Mouse (Mus musculus) midbrain, embryonic 12.5 days (tissue): ENCODE measurements around the gene Clec12b. TPM values are rescaled to one million over a fixed set of nuclear protein-coding genes. Genes with fewer than 3 reads are reported as not detected.
"Not testable (repeated sequence)": the region's sequence is repeated elsewhere in the genome, so short reads cannot be mapped to it uniquely, and the experiment has no call there.

Experiments used
- ATAC-seq: fragments of 200-750 bp; cut with Nextera tagmentation; 2 replicates; pipeline ENCODE4 v1.8.0; 2017; ENCODE audit warnings: low read depth, moderate TSS enrichment, moderate library complexity; ENCODE audit not compliant: low FRiP score
- H3K27ac ChIP-seq: fragments of 300-500 bp; sonication (generic); replicated peaks from 2 replicates; pipeline ENCODE4 v1.5.1; 2016; ENCODE audit warnings: mild to moderate bottlenecking
- H3K27me3 ChIP-seq: fragments of 300-500 bp; sonication (generic); 2 replicates; pipeline ENCODE4 v1.6.1; 2016; ENCODE audit warnings: mild to moderate bottlenecking
- H3K36me3 ChIP-seq: fragments of 300-500 bp; sonication (generic); 2 replicates; pipeline ENCODE4 v1.6.1; 2016
- H3K4me1 ChIP-seq: fragments of 300-500 bp; sonication (generic); 2 replicates; pipeline ENCODE4 v1.6.1; 2016
- H3K4me2 ChIP-seq: fragments of 300-500 bp; sonication (generic); replicated peaks from 2 replicates; pipeline ENCODE4 v1.6.1; 2016; ENCODE audit warnings: mild to moderate bottlenecking, moderate library complexity
- H3K4me3 ChIP-seq: fragments of 300-500 bp; sonication (generic); 2 replicates; pipeline ENCODE4 v1.5.1; 2016; ENCODE audit warnings: mild to moderate bottlenecking
- H3K9ac ChIP-seq: fragments of 300-500 bp; sonication (generic); replicated peaks from 2 replicates; pipeline ENCODE4 v1.6.1; 2016; ENCODE audit warnings: mild to moderate bottlenecking, moderate library complexity
- H3K9me3 ChIP-seq: fragments of 300-500 bp; sonication (generic); 2 replicates; pipeline ENCODE4 v1.6.1; 2016; ENCODE audit warnings: mild to moderate bottlenecking
- WGBS: fragments of 180-500 bp; shearing (Covaris S2); methylation state at CpG from one replicate; pipeline ENCODE4 v1.1.7; 2016; 5-methylcytosine and 5-hydroxymethylcytosine counted together
- polyA plus RNA-seq: library from polyadenylated mRNA; unstranded; fragments of >200 nt; fragmentation: Nextera tagmentation; extraction: Ambion mirVana; gene quantifications from 2 replicates; pipeline ENCODE4 v1.2.1, GENCODE M21; 2016

Clec12b gene
- polyA plus RNA-seq, 1 experiment from 2014 or later = not detected

GRCm38 (mm10) chr6:129363942-129364341 lies 21.7 kb downstream of the Clec12b start:
- ATAC-seq = no peak

DNA sequence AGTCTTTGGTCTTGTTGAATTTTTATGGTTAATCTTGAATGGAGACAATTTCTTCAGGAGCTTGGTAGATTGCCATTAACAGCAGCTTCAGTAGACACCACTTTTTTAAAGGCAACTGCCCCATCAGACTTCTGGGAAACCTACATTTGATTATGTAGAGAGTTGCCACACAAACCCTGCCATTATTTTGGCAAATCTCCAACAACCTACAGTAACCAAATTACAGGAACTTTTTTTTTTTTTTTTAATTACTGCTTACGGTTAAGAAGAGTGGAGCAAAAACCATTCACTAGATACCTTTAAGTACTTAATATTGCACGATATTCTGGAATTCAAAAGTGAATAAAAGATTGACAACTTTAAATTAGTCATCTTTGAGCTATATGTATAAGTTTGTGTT lies 26.2 kb downstream of the Clec12b start:
- no peaks in the 10 kb centered on the region for H3K4me1 ChIP-seq
- H3K27me3 ChIP-seq = no peaks in the 10 kb centered on the region
- H3K36me3 ChIP-seq = no peaks in the 10 kb centered on the region
- no peak overlapping the region for H3K4me3 ChIP-seq
- no peak overlapping the region for H3K9ac ChIP-seq
- no peak overlapping the region for H3K4me2 ChIP-seq
- ATAC-seq = no peak
- no peak overlapping the region for H3K27ac ChIP-seq
- 92% methylated on average over 2 of the region's 2 CpGs for WGBS
- H3K9me3 ChIP-seq = no peaks in the 10 kb centered on the region

More at GRCm38 (mm10) chr6:129363942-129364341, 21.7 kb downstream of the Clec12b start:
- WGBS = 7% methylated on average over 1 of the region's 1 CpGs
- no peaks in the 10 kb centered on the region for H3K4me1 ChIP-seq
- no peak overlapping the region for H3K9ac ChIP-seq
- no peak overlapping the region for H3K4me2 ChIP-seq
- H3K4me3 ChIP-seq = no peak overlapping the region
- H3K9me3 ChIP-seq = no peaks in the 10 kb centered on the region
- H3K36me3 ChIP-seq = no peaks in the 10 kb centered on the region
- H3K27me3 ChIP-seq = no peaks in the 10 kb centered on the region
- H3K27ac ChIP-seq = no peak overlapping the region

DNA sequence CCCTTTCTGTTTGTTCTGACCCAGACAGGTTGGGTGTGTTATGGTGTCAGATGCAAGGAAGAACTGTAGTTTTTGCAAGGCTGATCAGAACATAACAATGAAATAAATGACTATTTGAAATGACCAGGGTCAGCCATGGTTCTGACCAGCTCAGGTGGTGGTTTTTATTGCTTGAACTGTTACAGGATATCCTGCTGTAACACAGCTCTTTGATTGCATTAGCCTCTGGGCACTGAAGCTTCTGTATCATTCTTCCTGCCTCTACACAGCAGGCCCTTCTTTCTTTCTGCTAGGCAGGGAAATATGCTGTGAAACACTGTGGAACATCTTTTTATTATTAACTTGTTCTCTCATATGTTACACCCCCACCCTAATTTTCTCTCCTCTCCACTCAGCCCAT lies 29.2 kb downstream of the Clec12b start:
- Histone ChIP-seq H3K4me1 (no peaks in the 10 kb centered on the region), H3K36me3 (no peaks in the 10 kb centered on the region), H3K9me3 (no peaks in the 10 kb centered on the region), H3K9ac (no peak overlapping the region), H3K27me3 (no peaks in the 10 kb centered on the region), H3K4me3 (no peak overlapping the region), H3K4me2 (no peak overlapping the region), H3K27ac (no peak overlapping the region)
- no peak for ATAC-seq

DNA sequence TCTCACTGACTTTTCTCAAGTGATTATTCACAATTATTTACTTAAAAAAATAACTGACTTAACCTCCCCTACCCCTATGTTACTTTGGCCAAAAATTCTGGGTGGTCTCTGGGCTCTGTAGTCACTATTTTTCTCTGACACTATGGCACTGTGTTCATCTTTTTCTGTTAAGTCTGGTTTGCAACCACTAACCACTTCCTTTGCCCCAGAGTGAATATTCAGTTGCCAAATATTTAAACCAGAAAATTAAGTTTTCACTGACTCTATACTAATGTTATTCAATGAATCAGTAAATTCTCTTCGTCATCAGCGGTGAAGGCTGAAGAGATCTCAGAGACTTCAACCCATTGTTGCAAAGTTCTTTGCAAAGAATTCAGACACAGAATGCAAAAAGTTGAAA lies 29.9 kb downstream of the Clec12b start:
- no peak overlapping the region for H3K27ac ChIP-seq
- no peaks in the 10 kb centered on the region for H3K9me3 ChIP-seq
- no peak for ATAC-seq
- H3K9ac ChIP-seq = no peak overlapping the region
- H3K4me3 ChIP-seq = no peak overlapping the region
- H3K36me3 ChIP-seq = no peaks in the 10 kb centered on the region
- WGBS = 97% methylated on average over 2 of the region's 2 CpGs
- no peaks in the 10 kb centered on the region for H3K27me3 ChIP-seq
- H3K4me1 ChIP-seq = no peaks in the 10 kb centered on the region
- no peak overlapping the region for H3K4me2 ChIP-seq

- Histone ChIP-seq H3K27me3 (no peaks in the 10 kb centered on the region), H3K27ac (no peak overlapping the region), H3K36me3 (no peaks in the 10 kb centered on the region), H3K4me2 (no peak overlapping the region), H3K4me1 (no peaks in the 10 kb centered on the region), H3K9ac (no peak overlapping the region), H3K9me3 (peaks cover 6% of the 10 kb centered on the region; the same call in 1 of the 2 replicates), H3K4me3 (no peak overlapping the region)
- no peak for ATAC-seq
- 92% methylated on average over 3 of the region's 3 CpGs for WGBS
Observed at GRCm38 (mm10) chr6:129351091-129351490, 34.6 kb downstream of the Clec12b start.

DNA sequence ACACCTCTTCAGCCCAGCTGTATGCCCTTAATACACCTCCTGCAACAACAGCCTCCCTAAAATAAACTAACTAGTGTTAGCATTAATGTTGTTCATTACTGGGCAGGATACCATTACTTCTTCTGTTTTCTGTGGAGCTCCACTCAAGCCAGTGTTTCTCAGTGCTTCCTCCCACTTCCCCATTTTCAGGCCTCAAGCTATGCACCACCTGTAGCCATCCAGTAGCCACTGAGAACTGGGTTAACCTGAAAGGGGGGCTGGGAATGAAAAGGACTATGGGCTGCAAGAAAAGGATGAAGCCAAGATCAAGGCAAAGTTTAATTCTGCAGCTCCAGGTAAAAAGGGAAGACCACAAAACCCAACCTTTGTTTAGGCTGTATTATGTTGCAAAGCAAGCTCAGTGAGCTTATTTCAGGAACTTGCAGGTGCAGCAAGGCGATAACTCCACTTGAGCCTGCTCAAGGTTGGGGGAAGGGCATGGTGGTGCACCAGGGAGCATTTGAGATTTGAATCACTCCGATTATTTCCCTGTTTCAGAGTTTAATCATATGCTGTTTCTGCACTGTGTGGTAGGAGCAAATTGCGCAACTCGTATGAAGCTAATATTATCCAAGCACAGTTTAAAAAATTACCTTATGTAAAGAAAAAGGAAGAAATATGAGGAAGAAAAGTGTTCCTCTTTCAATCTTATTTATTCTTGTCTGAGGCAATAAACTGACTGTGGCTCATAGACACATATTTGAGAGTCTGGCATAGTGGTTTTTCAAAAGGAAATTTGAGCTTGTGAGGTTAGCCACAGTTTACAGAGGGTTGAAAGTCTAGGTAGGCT lies 35.9 kb downstream of the Clec12b start:
- no peak for ATAC-seq
- H3K9ac ChIP-seq = no peak overlapping the region
- no peak overlapping the region for H3K27ac ChIP-seq
- no peak overlapping the region for H3K4me3 ChIP-seq
- H3K27me3 ChIP-seq = no peaks in the 10 kb centered on the region
- H3K9me3 ChIP-seq = peaks cover 6% of the 10 kb centered on the region; the same call in 1 of the 2 replicates
- H3K36me3 ChIP-seq = no peaks in the 10 kb centered on the region
- no peak overlapping the region for H3K4me2 ChIP-seq
- H3K4me1 ChIP-seq = no peaks in the 10 kb centered on the region
- 62% methylated on average over 4 of the region's 4 CpGs for WGBS

DNA sequence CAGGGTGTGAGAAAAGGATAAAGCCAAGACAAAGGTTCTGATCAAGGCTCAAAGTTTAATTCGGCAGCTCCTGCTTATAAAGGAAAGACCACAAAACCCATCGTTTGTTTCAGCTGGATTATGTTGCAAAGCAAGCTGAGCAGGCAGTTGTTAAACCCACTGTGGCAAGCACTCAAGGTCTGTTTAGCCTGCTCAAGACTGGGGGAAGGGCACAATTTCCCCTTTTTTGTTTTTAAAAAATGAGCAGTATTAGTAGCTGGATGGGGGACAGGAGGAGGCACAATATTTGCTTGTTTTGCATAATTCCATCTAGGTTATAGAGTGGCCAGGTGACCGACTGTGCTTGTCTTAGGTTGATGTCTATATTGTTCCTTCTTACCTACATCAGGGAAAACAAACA lies 41.3 kb downstream of the Clec12b start:
- H3K4me2 ChIP-seq = no peak overlapping the region
- no peak overlapping the region for H3K9ac ChIP-seq
- no peaks in the 10 kb centered on the region for H3K4me1 ChIP-seq
- no peaks in the 10 kb centered on the region for H3K27me3 ChIP-seq
- ATAC-seq = no peak
- H3K36me3 ChIP-seq = no peaks in the 10 kb centered on the region
- peaks cover 6% of the 10 kb centered on the region; the same call in 1 of the 2 replicates for H3K9me3 ChIP-seq
- WGBS = 76% methylated on average over 3 of the region's 3 CpGs
- H3K4me3 ChIP-seq = no peak overlapping the region
- no peak overlapping the region for H3K27ac ChIP-seq

DNA sequence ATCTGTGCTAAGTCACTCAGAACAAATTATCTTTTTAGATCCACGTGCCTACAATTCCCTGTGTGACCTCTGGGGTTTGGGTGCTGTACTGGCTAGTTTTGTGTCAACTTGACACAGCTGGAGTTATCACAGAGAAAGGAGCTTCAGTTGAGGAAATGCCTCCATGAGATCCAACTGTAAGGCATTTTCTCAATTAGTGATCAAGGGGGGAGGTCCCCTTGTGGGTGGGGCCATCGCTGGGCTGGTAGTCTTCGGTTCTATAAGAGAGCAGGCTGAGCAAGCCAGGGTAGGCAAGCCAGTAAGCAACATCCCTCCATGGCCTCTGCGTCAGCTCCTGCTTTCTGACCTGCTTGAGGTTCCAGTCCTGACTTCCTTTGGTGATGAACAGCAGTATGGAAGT lies 43.3 kb downstream of the Clec12b start, which contains the start of gene Clec12a:
Clec12a (plus strand) TSS at position 301 of the 400 bp plus-strand sequence.
- not testable (repeated sequence) for ATAC-seq, H3K27ac ChIP-seq, H3K4me2 ChIP-seq, H3K9me3 ChIP-seq, H3K9ac ChIP-seq, H3K27me3 ChIP-seq, H3K4me1 ChIP-seq, H3K36me3 ChIP-seq, H3K4me3 ChIP-seq
- 81% methylated on average over 4 of the region's 4 CpGs for WGBS

- no peaks in the 10 kb centered on the region for H3K27me3 ChIP-seq
- H3K36me3 ChIP-seq = no peaks in the 10 kb centered on the region
- WGBS = 70% methylated on average over 1 of the region's 1 CpGs
- no peaks in the 10 kb centered on the region for H3K9me3 ChIP-seq
- no peak overlapping the region for H3K9ac ChIP-seq
- no peak overlapping the region for H3K4me2 ChIP-seq
- H3K4me1 ChIP-seq = no peaks in the 10 kb centered on the region
- ATAC-seq = no peak
- no peak overlapping the region for H3K27ac ChIP-seq
- H3K4me3 ChIP-seq = no peak overlapping the region
Observed at GRCm38 (mm10) chr6:129337751-129338150, 47.9 kb downstream of the Clec12b start.

DNA sequence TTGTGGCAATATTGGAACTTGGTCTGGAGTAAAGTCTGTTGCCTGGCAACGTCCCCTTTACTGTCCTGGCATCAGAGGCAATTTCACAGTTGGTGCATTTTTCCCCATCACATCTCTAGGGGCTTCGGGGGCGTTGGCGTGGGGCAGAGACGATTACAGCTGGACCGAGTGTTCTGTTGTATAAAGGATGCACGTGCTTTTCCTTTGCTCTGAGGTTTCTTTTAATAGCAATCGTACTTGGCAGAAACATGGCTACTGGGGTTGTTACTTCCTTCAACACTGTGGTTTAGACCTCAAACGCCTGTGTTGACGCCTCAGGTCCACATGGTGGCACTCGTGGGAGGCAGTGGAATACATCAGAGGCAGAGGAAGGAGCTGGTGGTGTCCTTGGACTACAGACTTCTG lies 52.0 kb downstream of the Clec12b start:
- Histone ChIP-seq H3K27me3 (no peaks in the 10 kb centered on the region), H3K4me2 (no peak overlapping the region), H3K9me3 (no peaks in the 10 kb centered on the region), H3K4me1 (no peaks in the 10 kb centered on the region), H3K36me3 (no peaks in the 10 kb centered on the region), H3K9ac (no peak overlapping the region), H3K27ac (no peak overlapping the region), H3K4me3 (no peak overlapping the region)
- ATAC-seq = peak; percentile 80; the same call in 1 of the 2 replicates
- 36% methylated on average over 11 of the region's 11 CpGs for WGBS

GRCm38 (mm10) chr6:129331610-129332009 lies 54.1 kb downstream of the Clec12b start, which contains the start of gene 4922502D21Rik:
Gene 4922502D21Rik, minus strand, starts transcription at chr6:129331796.
- Histone ChIP-seq H3K27me3 (no peaks in the 10 kb centered on the region), H3K27ac (no peak within 1 kb of the TSS), H3K4me1 (no peaks in the 10 kb centered on the region), H3K9me3 (no peaks in the 10 kb centered on the region), H3K9ac (no peak within 1 kb of the TSS), H3K36me3 (no peaks in the 10 kb centered on the region), H3K4me2 (no peak within 1 kb of the TSS), H3K4me3 (no peak within 1 kb of the TSS)
- 57% methylated on average over 11 of the region's 11 CpGs for WGBS
- ATAC-seq = no peak

DNA sequence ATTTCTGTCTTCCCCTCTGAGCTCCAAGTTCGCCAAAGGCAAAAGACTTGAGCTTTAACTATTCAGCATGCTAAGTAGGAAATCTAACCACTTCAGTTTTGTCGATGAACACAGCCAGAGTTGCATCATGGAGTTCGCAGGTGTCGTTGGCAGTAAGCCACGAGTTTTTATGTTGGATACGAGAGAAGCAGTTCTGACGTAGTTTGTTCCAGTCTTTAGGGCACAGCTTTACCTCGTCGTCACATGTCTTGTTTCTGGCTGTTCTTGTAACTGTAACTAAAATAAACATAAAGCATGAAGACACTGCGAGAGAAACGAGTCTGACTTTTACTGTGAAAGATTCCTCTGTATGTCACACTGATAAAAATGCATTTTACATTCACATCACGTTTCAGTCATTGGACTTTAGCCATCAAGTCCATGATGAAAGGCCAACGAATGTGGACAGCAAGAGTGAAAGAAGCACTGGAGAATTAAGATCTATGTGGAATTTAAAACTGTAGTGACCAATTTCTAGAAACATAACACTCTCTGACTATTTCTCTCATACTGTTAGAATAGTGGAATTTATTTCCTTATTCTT lies 59.0 kb downstream of the Clec12b start:
- no peaks in the 10 kb centered on the region for H3K27me3 ChIP-seq
- H3K36me3 ChIP-seq = no peaks in the 10 kb centered on the region
- H3K9me3 ChIP-seq = no peaks in the 10 kb centered on the region
- H3K4me2 ChIP-seq = no peak overlapping the region
- no peak for ATAC-seq
- no peaks in the 10 kb centered on the region for H3K4me1 ChIP-seq
- H3K27ac ChIP-seq = no peak overlapping the region
- WGBS = 81% methylated on average over 13 of the region's 13 CpGs
- H3K9ac ChIP-seq = no peak overlapping the region
- no peak overlapping the region for H3K4me3 ChIP-seq
